Mouse (Mus musculus) B cell, adult 62 days (primary cell): ENCODE measurements around the gene Ndrg4. TPM values are rescaled to one million over a fixed set of nuclear protein-coding genes. Genes with fewer than 3 reads are reported as not detected.

ENCODE experiments used
- total RNA-seq: library from RNA; stranded (reverse); gene quantifications from 4 replicates; pipeline ENCODE4 v1.2.4, GENCODE M21; 2023

Ndrg4 gene
- not detected in 4 replicates for total RNA-seq

GRCm38 (mm10) chr8:95676631-95677030, at the start of gene Ndrg4:
Gene Ndrg4, plus strand, starts transcription at chr8:95676980.

GRCm38 (mm10) chr8:95633262-95634062, 43.3 kb upstream of the Ndrg4 start, which contains the start of gene Gins3:
Gene Gins3, plus strand, starts transcription at chr8:95633453.

GRCm38 (mm10) chr8:95715676-95716531, 39.1 kb downstream of the Ndrg4 start, which contains the start of gene Setd6:
Gene Setd6, plus strand, starts transcription at chr8:95715881.

Other genes starting within 250 kb of the Ndrg4 start
- 133 to 149 TPM (median 143 TPM) in 4 replicates for gene Cfap20, start 242.1 kb upstream of the Ndrg4 start, total RNA-seq
- 74.0 to 86.5 TPM (median 80.2 TPM) in 4 replicates for gene Csnk2a2, start 186.9 kb upstream of the Ndrg4 start, total RNA-seq
- not detected in 4 replicates for gene Ccdc113, start 142.9 kb upstream of the Ndrg4 start, total RNA-seq
- gene Prss54, start 100.6 kb upstream of the Ndrg4 start, total RNA-seq, result not detected in 4 replicates
- gene Gins3, start 43.5 kb upstream of the Ndrg4 start, total RNA-seq, result 3.7 to 4.7 TPM (median 4.2 TPM) in 4 replicates
- gene Setd6, start 38.9 kb downstream of the Ndrg4 start, total RNA-seq, result 24.9 to 34.1 TPM (median 27.5 TPM) in 4 replicates
- gene Cnot1, start 130.5 kb downstream of the Ndrg4 start, total RNA-seq, result 298 to 362 TPM (median 320 TPM) in 4 replicates
- 68.4 to 87.9 TPM (median 79.5 TPM) in 4 replicates for gene Sap18b, start 148.4 kb downstream of the Ndrg4 start, total RNA-seq
- 15.1 to 19.5 TPM (median 15.7 TPM) in 4 replicates for gene Slc38a7, start 176.6 kb downstream of the Ndrg4 start, total RNA-seq
- 54.6 to 65.7 TPM (median 59.1 TPM) in 4 replicates for gene Got2, start 211.6 kb downstream of the Ndrg4 start, total RNA-seq